Mouse (Mus musculus) urinary bladder, postnatal 14 days (tissue): ENCODE data around the gene Dnah5.

ENCODE experiments used
- DNase-seq: peaks from one replicate; pipeline ENCODE4 v3.0.0; 2021; ENCODE audit warnings: low spot score

The Dnah5 gene

DNA sequence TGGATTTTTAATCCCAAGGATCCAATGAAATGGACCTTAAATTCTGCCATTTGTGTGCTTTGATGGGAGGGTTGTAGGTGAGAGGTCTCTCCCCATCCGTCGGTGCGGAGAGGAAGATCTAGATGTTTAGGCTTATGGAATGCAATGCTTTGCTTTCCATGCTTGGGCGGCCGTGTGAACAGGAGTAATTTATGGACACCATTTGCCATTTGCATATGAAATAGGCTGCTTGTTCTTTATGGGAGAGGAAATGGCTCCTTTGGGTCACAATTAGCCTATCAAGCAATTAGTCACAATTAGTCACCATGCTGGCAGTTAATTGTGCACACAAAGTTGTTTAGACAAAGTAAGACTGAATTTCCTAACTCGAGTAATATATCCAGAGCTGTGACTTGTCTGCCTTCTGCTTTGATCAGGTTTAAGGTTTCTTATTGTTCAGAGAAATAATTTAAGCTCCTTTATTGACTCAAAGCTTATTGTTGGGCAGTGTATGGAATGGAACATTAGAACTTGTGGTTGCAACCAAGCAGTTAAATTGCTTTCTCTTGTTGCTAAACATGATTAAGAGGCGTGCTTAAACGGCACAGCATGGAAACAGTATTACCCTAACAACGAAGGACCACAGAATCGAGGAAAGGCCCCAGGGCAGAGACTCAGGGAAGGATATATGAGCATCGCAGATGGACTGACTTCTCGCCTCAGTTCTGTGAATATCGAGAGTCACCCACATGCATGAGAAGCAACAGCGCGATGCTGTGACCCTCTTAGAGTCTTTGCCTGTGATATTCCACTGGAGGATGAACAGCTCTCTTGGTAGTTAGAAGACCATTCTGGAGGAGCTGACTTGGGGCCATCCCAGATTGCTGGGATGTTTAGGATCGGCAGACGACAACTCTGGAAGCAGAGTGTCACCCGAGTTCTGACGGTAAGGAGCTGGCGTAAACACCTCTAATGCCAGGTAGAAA, at the start of gene Dnah5:
Gene Dnah5, plus strand, starts transcription at position 642 of the 965 bp plus-strand sequence.
- no peak for DNase-seq

- DNase-seq: no peak
Measured at GRCm38 (mm10) chr15:28154822-28155501, 48.6 kb upstream of the Dnah5 start.

GRCm38 (mm10) chr15:28158771-28159489, 44.6 kb upstream of the Dnah5 start:
- DNase-seq: peak; percentile 68

DNA sequence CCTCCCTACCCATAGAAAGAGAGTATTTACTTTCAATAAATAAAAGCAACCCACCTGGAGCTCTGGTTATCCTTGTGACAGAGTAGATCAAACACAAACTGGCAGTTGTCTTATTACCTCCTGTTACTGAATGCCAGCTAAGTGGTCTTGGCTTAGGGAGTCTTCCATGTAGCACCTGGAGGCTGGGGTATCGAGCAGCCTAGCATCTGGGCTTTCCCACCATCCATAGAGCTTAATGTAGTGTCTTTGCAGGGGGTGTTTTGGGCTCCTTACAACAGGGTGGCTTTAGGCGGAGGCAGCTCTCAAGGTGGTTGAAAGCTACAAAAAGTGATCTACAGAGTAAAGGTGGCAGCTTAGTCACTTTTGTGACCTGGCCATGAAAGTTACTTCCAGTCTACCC, 41.3 kb upstream of the Dnah5 start:
- DNase-seq: no peak

- no peak for DNase-seq
Measured at GRCm38 (mm10) chr15:28165234-28165633, 38.3 kb upstream of the Dnah5 start.

DNA sequence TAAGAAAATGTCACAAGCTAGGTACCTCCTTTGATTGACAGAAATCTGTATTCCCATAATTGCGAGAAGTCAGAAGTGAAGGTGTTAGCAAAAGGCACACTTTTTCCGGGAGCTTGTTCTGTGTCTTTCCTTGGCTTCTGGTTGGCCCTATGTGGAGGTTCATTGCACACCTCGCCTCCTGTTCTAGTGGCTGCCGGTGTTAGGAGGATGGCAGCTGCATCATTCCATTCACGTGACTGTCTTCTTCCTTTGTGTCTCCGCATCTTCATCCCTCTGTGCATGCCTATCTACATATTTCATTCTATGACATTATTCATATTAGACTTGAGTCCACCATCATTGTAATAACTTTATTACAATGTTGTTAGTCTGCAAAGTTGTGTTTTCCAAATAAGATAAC, 37.5 kb upstream of the Dnah5 start:
- no peak for DNase-seq

- DNase-seq: no peak
Measured at GRCm38 (mm10) chr15:28178951-28179350, 24.6 kb upstream of the Dnah5 start.

DNA sequence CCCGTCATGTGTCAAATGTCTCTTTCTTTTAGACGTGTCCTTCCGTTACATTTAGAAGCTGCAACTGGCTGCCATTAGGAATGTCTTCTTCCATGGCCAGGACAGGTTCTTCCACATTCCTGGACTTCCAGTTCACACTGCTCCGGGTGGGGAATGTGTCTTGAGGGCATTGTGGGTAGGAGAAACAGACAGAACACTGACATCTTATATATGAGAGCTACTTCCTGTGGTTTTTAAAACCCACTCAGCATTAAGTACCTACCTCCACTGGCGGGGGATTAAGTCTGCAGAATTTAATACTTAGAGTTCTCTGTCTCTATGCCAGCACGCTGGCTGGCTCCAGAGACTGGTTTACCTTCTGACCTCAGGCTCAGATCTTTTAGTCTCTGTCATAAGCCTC, 24.0 kb upstream of the Dnah5 start:
- DNase-seq: no peak

GRCm38 (mm10) chr15:28181862-28182261, 21.7 kb upstream of the Dnah5 start:
- peak; percentile 74 for DNase-seq

DNA sequence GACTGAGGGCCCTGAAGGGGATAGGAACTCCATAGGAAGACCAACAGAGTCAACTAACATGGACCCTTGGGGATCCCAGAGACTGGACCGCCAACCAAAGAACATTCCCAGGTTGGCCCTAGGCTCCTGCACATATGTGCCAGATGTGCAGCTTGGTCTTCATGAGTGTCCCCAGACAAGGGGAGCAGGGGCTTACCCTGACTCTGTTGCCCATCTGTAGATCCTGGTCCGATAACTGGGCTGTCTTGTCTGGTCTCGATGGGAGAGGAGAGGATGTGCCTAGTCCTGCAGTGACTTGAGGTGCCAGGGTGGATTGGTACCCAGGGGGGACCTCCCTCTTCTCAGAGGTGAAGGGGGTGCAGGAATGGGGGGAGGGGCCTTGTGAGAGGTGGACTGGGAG, 21.0 kb upstream of the Dnah5 start:
- no peak for DNase-seq

GRCm38 (mm10) chr15:28187472-28188360, 15.8 kb upstream of the Dnah5 start:
- peak; percentile 74 for DNase-seq

DNA sequence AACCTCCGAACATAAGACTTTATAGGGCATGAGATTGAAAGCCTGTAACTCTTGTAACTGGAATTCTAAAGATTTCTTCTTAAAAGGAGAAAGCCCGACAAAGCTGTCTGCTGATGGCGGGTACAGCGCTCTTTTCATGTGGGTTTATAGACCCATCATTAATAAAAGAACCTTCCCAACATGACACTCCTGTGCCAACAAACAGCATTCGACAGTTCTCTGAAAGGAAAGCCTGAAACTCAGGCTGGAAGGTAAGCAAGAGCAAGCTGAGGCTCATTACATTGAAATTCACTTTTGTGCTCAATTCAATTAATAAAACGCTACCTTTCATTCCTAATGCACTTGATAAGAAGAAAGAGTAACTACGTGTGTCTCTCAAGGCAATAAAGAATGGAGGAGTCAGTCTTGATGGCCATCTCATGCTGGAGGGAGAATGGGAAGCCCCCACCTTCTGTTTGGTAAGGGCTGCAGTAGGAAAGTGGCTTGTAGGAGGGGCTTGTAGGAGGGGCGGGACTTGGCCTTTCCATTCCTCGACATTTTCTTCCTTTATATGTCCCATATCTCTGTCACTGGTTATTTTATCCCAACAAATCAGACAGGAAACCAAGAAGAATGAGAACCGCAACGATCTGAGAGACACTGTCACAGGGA, 15.1 kb upstream of the Dnah5 start:
- no peak for DNase-seq

GRCm38 (mm10) chr15:28189668-28190067, 13.9 kb upstream of the Dnah5 start:
- DNase-seq: no peak

DNA sequence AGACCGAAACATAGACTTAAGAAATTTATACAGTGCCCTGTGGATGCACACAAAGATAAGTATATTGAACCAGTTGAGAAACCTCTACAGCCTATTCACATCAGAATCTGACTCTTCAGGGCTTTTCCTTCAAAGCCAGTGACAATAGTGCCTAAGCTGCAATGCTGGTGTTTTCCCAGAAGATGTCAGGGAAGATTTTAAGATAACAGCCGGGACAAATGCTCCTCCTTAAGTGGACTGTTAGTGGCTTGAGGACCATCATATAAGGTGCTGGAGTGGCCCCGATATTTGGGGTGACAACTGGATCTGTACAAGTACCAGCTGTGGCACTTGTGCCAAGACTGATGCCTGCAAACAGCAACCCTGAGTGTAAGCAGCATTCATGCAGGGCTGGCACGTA, 4.9 kb upstream of the Dnah5 start:
- no peak for DNase-seq

GRCm38 (mm10) chr15:28204626-28205025, 1.1 kb downstream of the Dnah5 start:
- DNase-seq: no peak

- no peak for DNase-seq
Measured at GRCm38 (mm10) chr15:28207545-28207944, 4.0 kb downstream of the Dnah5 start.

- DNase-seq: no peak
Measured at GRCm38 (mm10) chr15:28213057-28213456, 9.5 kb downstream of the Dnah5 start.

DNA sequence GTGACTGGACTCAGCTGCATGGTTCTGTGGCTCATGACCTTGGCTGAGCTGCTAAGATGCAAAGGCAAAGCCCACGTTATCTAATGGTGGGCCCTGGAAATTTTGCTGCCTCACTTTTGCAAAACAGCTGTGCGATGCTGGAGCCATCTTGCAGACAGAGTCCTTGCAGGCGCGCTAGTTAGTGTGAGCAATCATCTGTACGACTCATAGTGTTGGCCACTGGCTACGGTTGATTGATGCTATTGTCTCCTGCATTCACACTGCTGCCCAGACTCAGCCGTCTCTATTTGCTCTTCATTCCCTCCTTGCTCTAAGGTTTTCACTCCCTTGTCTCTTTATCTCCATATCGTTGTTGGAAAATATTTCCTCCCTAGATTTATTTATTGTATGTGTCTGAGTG, 12.8 kb downstream of the Dnah5 start:
- no peak for DNase-seq

DNA sequence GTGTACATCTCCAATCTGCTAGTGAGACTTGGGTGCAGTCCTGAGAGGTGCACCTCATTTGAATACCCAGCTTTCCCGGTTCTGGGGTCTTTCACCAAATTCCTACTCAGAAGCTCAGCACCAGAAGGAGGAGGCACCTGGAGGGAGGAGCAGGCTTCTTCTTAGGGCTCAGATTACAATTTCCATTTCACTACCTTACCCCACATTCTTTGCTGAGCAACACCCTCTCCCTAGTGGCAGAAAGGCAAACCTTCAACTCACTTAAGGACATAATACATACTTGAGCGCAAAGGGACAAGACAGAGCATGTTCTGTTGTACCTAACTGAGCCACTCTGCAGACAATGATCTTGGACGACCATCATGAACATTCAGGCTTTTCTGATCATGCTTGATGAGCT, 23.8 kb downstream of the Dnah5 start:
- DNase-seq: no peak

GRCm38 (mm10) chr15:28260250-28260649, 56.7 kb downstream of the Dnah5 start:
- no peak for DNase-seq

- DNase-seq: no peak
Measured at GRCm38 (mm10) chr15:28299438-28299837, 95.9 kb downstream of the Dnah5 start.
